Comparison of ENCODE assay signal across 15 mouse cellular contexts in the genomic region with DNA sequence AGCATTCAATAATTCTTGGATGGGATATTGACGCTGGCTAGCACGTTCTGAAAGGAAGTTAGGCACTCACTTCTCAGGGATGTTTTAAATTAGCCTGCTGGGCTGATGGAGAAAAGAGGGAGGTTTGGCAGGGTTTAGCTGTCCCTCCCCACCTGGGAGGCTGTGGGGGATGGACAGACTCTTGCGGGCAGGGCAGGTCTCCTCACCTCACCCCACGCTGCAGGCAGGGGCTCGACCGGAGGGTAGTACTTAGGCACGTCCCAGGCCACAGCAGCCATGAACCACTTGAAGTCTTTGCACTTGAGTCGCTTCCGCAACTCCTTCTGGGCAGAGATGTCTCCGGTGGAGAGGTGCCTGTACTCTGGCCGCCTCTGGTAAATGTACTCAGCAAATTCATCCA.
DNase-seq lines count a peak whose midpoint lies in the region; ATAC-seq and TF ChIP-seq lines count a peak whose summit lies in the region.
"Had no signal": no experiment of that assay in that cellular context is flagged by ENCODE, and none has a peak within 500 bp of the region (broad histone marks: within the 10 kb centered on the region; RNA-seq: fewer than 3 reads in every experiment).

No protein-coding gene starts in this region.

- WGBS in forebrain, embryonic 14.5 days, result 40% methylated on average over 11 of the region's 11 CpGs
- WGBS in midbrain, embryonic 16.5 days, result 42% methylated on average over 11 of the region's 11 CpGs

- H3K27me3 ChIP-seq in forebrain, embryonic 14.5 days (replicated peaks; ENCODE audit: control insufficient read depth, insufficient read depth, low read length), result no peaks in the 10 kb centered on the region
- no peaks in the 10 kb centered on the region for H3K27me3 ChIP-seq in midbrain, embryonic 16.5 days (ENCODE audit: control insufficient read depth, insufficient read depth, low read depth, low read length)

- H3K9me3 ChIP-seq in forebrain, embryonic 14.5 days (replicated peaks; ENCODE audit: control insufficient read depth, low read length), result no peaks in the 10 kb centered on the region
- no peaks in the 10 kb centered on the region for H3K9me3 ChIP-seq in midbrain, embryonic 16.5 days (replicated peaks; ENCODE audit: control insufficient read depth, low read length, poor library complexity, severe bottlenecking)

- H3K36me3 ChIP-seq in forebrain, embryonic 14.5 days (ENCODE audit: control insufficient read depth, insufficient read depth, low read length), result no peaks in the 10 kb centered on the region
- H3K36me3 ChIP-seq in midbrain, embryonic 16.5 days (ENCODE audit: control insufficient read depth, insufficient read depth, low read length), result no peaks in the 10 kb centered on the region

- ATAC-seq in frontal cortex, adult (ENCODE audit: low TSS enrichment), result peak; percentile 29; the same call in 1 of the 2 replicates
- ATAC-seq in forebrain, embryonic 14.5 days, result peak; percentile 56
- peak; percentile 81 for ATAC-seq in midbrain, embryonic 16.5 days
- ATAC-seq: Patski had no signal

- H3K4me1 ChIP-seq in forebrain, embryonic 14.5 days (ENCODE audit: control insufficient read depth, insufficient read depth, low read length), result peaks cover 17% of the 10 kb centered on the region; the same call in 1 of the 2 replicates
- peaks cover 14% of the 10 kb centered on the region; the same call in 1 of the 2 replicates for H3K4me1 ChIP-seq in midbrain, embryonic 16.5 days (ENCODE audit: control insufficient read depth, insufficient read depth, low read length)

- H3K4me2 ChIP-seq in forebrain, embryonic 14.5 days (ENCODE audit: low read length), result peak overlapping the region; percentile 42
- H3K4me2 ChIP-seq in midbrain, embryonic 16.5 days (ENCODE audit: low read length), result peak overlapping the region; percentile 46

- TF ChIP-seq CTCF in layer of hippocampus, adult 2 months (conservative IDR thresholded peaks at IDR 0.05), result no peak

- H3K9ac ChIP-seq in forebrain, embryonic 14.5 days (ENCODE audit: low read length), result no peak overlapping the region
- H3K9ac ChIP-seq in midbrain, embryonic 16.5 days (ENCODE audit: low read depth, low read length), result no peak overlapping the region
- H3K9ac ChIP-seq: liver, embryonic 14.5 days had no signal

- no peak for DNase-seq in frontal cortex, postnatal 10 days (ENCODE audit: low spot score in 2 of 2)
- DNase-seq in layer of hippocampus, adult 2 months (ENCODE audit: low spot score in 2 of 2), result no peak
- DNase-seq in layer of hippocampus, adult 11-12 months (ENCODE audit: low spot score), result no peak
- DNase-seq in forebrain, embryonic 14.5 days (ENCODE audit: low spot score), result no peak
- no peak for DNase-seq in kidney, adult 9 months
- no peak for DNase-seq in lung, postnatal 10 days
- DNase-seq: adrenal gland, postnatal 14 days; heart, postnatal 10 days; kidney, postnatal 10 days; lung, postnatal 4 days had no signal

- H3K4me3 ChIP-seq in layer of hippocampus, adult 2 months, result peak overlapping the region; percentile 1; the same call in 1 of the 2 replicates
- H3K4me3 ChIP-seq in forebrain, embryonic 14.5 days (ENCODE audit: low read depth, low read length), result no peak overlapping the region
- peak overlapping the region; percentile 13; the same call in 1 of the 2 replicates for H3K4me3 ChIP-seq in midbrain, embryonic 16.5 days (ENCODE audit: low read depth, low read length)
- H3K4me3 ChIP-seq: left cerebral cortex, adult 2 months had no signal

- no peak overlapping the region for H3K27ac ChIP-seq in layer of hippocampus, adult 2 months
- H3K27ac ChIP-seq in forebrain, embryonic 14.5 days (ENCODE audit: low read depth, low read length), result no peak overlapping the region
- H3K27ac ChIP-seq in midbrain, embryonic 16.5 days (ENCODE audit: low read length), result peak overlapping the region; percentile 47; the same call in 1 of the 2 replicates
- H3K27ac ChIP-seq: left cerebral cortex, adult 2 months; liver, embryonic 14.5 days had no signal

Comparison
In these comparisons a context has a peak if more than half of its experiments do, and no peak if none do; other contexts are left out.
1. ATAC-seq: peak in every context shown above with its lines; median percentile 81 in midbrain, embryonic 16.5 days; 56 in forebrain, embryonic 14.5 days; 29 in frontal cortex, adult.